Mouse (Mus musculus) thymus, adult 18-20 months (tissue): ENCODE results near the gene Tmed2.
"Not testable (repeated sequence)": the region's sequence is repeated elsewhere in the genome, so short reads cannot be mapped to it uniquely, and the experiment has no call there.

Experiments
- DNase-seq, 2 experiments: peaks; one replicate each; pipeline ENCODE4 v3.0.0; 2022; ENCODE audit warnings: mixed read lengths in 2 of 2

Tmed2 gene

GRCm38 (mm10) chr5:124528791-124529190 lies 11.7 kb upstream of the Tmed2 start:
- no peak for DNase-seq

DNA sequence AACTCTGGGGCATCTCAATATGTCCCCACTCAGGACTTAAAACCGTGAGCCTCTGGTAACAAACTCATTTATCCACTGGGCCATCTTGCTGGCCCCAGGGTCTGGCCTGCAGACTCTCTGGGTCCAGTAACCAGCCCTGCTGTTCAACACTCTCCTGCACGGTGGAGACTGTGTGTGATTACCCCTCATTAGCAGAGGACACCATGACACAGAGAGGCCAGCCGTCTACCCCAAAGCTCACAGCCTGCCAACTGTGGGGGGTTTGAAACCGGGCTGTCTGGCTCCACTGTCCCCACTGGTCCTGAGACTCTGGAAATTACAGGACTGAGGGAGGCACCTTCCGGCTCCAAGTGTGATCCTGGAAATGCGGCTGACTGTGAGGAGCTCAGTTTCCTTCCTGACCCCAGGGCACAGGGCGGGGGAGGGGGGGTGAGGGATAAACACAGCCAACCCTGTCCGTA lies 11.3 kb upstream of the Tmed2 start:
- no peak for DNase-seq

DNA sequence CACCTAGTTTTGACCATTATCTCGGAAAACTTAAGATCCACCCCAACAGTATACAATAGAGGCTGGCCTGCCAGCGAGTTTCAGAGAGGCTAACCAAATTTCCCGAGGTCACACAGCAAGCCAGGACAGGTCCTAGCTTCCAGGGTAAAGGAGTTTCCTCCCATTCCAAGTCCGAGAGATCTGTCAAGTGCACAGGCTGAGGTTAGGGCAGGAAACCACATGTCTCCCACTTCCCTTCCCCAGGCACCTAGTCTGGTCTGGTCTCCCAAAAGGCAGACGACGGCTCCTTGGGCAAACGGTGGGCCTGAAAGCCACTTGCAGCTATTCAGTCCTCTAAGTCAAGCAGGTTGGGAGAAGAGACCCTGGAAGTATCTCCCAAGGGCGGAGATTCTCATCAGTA lies 10.8 kb upstream of the Tmed2 start:
- DNase-seq = no peak

- DNase-seq = peak; percentile 75
These were observed 9.6 kb upstream of the Tmed2 start, which contains the start of gene Rilpl1 for GRCm38 (mm10) chr5:124530655-124531582. Gene Rilpl1 (minus strand): TSS chr5:124531391.

- DNase-seq = no peak
These were observed 8.9 kb upstream of the Tmed2 start for GRCm38 (mm10) chr5:124531583-124531930.

GRCm38 (mm10) chr5:124532451-124532850 lies 8.0 kb upstream of the Tmed2 start:
- no peak for DNase-seq

DNA sequence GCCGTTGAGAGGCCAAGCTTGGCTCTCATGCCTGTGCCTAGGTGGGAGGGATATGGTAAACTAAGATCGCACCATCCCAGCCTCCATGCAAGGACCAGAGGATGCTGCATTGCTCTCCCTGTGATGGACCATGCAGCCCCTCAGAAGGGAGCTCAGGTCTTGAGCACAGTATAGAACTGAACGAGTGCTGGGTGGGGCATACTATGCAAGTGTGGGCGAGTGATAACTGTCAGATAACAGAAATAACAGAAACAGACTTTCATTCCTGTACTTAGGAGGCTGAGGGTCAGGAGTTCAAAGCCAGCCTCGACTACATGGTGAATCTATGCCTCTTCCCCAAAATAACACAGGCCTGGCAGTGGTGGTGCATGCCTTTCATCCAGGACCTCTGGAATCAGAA lies 5.5 kb upstream of the Tmed2 start:
- DNase-seq = no peak

- DNase-seq = peak; percentile 21 to 38
These were observed 3.7 kb upstream of the Tmed2 start for GRCm38 (mm10) chr5:124536776-124537175.

DNA sequence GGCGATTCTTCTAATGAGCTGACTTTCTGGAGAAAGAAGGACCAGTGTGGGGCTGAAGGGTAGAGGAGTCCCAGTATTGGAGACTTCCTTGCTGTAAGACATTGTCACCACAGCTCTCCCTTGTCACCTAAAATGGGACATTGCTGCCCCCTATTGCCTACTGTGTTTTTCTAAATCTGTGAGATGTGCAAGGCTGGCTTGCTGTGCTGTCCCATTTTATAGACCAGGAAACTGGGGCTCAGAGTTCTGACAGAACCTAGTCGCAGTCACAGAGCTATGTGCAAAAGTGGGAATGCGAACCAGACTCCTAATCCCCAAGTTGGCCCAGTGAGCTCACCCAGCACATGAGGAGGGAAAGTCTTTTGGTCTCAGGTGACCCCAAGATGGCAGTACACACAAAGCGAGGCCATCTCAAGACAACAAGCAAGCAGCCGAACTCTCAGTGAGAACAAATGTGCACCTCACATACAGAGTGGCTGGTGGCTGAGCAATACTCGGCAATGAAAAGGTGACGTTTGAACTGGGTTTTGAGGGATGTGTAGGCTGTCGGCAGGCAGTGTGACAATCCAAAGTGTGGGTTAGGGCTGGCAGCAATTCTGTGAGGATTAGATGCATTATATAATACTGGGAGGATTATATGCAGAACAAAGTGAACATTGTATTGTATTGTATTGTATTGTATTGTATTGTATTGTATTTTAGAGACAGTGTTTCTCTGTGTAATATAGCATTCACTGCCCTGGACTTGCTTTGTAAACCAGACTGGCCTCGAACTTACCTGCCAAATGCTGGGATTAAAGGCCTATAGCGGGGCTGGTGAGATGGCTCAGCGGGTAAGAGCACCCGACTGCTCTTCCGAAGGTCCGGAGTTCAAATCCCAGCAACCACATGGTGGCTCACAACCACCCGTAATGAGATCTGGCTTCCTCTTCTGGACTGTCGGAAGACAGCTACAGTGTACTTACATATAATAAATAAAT lies 1.4 kb upstream of the Tmed2 start:
- peak in 1 of 2 experiments; percentile 58 for DNase-seq

DNA sequence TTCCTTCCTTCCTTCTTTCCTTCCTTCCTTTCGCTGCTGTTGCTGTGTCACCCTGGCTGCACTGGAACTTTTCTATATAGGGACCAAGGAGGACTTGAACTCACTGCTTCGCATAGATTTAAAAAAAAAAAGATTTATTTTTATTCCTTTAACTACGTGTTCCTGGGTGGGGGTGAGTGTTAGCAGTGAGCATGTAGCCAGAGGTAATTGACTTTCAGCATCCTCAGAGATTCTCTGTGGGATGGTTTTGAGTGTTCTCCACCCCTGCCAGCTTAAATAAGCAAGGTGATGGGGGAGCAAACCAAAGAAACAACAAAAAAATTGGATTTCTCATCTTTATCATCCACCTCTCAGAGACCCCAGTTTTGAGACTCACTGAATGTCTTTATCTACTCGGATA lies 590 bp upstream of the Tmed2 start:
- DNase-seq = no peak

DNA sequence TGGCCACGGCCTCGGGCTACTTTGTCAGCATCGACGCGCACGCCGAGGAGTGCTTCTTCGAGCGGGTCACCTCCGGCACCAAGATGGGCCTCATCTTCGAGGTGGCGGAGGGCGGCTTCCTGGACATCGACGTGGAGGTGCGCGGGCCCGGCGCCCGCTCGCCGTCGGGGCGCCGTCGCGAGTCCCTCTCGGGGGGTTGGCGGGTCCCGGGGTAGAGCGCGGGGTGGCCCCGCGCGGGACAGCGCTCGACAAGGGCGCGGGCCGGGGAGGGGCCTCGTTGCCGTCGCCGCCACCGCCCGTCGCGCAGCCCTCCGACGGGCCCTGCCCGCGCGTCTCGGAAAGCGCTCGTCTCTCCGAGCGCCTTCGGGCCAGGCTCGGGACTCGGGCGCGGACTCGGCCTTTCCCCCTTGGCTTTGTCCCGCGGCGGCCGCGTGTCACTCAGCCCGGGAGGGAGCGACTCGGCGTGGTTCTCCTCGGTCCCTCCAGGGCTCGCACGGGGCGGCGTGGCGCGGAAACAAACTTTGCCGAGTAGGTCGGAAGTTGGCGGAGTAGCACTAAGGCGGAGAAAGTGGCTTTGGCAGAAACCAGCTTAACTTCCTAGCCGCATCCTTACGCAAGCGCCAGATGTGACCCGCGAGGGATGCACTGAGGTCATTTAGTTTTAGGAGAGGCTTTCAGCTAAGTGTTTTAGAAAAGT lies 558 bp downstream of the Tmed2 start:
- DNase-seq = peak; percentile 58 to 59

DNA sequence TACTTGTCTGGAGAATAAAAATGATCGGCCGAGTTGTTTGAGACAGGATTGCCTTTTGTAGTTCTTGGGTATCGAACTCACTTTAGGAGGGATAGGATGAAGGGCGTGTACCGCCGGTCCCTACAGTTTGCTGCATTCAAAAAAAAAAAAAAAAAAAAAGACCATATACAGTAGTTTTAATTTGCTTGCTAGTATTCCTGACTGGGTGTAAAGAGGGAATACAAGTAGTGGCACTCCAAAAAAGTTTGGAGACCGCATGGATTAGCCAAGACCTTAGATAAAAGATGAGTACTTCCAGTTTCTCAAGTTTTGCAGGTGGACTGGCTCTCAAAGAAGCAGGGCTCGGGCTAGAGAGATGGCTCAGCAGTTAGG lies 1.1 kb downstream of the Tmed2 start:
- no peak for DNase-seq

GRCm38 (mm10) chr5:124550737-124551136 lies 10.2 kb downstream of the Tmed2 start:
- not testable (repeated sequence) for DNase-seq

GRCm38 (mm10) chr5:124551349-124552093 lies 11.0 kb downstream of the Tmed2 start:
- not testable (repeated sequence) for DNase-seq

DNA sequence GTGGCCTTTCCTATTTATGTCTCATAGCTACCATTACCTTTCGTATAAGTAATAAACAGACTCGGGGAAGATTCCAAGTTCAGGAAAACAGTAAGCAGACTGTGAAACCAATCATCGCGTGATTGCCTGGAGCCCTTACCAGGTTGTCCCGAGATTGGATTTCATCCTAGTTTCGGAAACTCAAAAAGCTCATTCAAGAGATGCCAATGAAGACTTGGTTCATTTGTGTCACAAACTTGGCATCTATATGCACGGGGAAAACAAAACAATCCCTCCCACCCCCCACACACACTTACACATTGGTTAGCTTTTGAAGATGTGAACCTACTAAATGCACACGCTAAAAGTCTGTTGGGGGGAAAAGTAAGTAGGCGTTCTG lies 11.6 kb downstream of the Tmed2 start:
- no peak for DNase-seq

- DNase-seq = peak; percentile 86 to 91
These were observed 12.2 kb downstream of the Tmed2 start, which contains the start of gene Ddx55 for GRCm38 (mm10) chr5:124552558-124553307. Gene Ddx55 (plus strand): TSS chr5:124552864.

DNA sequence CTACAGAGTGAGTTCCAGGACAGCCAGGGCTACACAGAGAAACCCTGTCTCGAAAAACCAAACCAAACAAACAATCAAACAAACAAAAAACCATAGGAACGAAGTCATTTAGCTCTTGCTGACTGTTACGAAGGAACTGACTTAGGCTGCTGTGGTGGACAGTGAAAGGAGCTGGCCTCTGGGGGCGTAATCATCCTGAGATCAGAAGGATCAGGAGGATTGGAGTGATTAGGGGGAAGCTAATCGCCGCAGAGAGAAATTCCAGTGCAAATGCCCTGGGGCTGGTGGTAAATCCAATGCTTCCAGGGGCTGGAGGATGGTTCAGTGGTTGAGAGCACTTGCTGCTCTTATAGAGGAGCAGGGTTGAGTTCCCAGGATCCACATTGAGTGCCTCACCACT lies 13.1 kb downstream of the Tmed2 start:
- DNase-seq = no peak

DNA sequence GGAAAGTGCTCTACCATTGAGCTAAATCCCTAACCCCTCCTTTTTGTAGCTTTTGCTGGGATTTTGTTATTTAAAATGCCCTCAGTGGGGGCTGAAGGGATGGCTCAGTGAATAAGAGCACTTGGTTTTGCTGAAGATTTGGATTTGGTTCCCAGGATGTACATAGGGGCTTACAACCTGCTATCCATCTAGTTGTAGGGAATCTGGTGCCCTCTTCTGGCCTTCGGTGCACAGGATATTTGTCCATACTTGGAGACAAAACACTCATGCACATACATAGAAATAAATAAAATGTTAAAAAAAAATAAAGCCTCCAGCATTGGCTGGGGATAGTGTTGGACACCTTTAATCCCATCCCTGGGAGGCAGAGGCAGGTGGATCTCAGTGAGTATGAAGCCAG lies 14.7 kb downstream of the Tmed2 start:
- DNase-seq = no peak

GRCm38 (mm10) chr5:124571068-124571467 lies 30.6 kb downstream of the Tmed2 start:
- DNase-seq = no peak

- DNase-seq = no peak
These were observed 35.0 kb downstream of the Tmed2 start for GRCm38 (mm10) chr5:124575467-124575866.

DNA sequence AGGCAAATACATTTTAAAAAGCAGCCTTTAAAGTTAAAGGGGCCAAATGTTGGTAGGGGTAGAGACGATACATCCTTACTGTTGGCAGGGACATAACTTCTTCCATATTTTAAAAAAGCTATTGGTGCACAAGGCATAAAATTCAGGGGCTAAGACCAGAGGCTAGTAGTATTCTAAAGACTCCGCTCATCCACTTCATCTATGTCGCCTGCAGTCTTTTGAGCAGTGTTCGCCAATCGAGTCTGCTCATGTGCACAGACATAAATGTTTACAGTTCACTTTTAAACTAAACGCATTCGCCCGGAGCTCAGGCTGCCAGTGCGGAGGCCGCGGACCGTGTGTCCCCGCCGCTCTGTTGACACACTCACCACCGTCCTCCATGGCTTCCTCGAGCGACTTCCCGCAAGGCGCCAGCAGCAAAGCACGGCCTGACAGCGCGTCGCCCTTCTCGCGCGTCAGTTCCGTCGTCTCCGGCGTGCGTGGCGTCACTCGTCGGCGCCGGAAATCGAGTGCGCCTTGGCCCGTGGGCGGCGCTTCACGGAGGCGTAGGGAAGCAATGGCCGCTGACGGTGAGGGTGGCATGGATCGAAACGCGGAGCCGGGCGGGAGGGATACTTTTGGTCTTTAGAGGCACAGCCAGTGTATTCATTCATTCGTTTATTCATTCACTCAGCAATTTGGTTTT lies 38.3 kb downstream of the Tmed2 start, which contains the start of the genes Eif2b1 and Gtf2h3:
Eif2b1 (minus strand) TSS at position 499 of the 685 bp plus-strand sequence.
Gtf2h3 (plus strand) TSS at position 508 of the 685 bp plus-strand sequence.
- DNase-seq = peak; percentile 76 to 85
